ENCODE assay signal across 13 mouse cellular contexts in the genomic region with DNA sequence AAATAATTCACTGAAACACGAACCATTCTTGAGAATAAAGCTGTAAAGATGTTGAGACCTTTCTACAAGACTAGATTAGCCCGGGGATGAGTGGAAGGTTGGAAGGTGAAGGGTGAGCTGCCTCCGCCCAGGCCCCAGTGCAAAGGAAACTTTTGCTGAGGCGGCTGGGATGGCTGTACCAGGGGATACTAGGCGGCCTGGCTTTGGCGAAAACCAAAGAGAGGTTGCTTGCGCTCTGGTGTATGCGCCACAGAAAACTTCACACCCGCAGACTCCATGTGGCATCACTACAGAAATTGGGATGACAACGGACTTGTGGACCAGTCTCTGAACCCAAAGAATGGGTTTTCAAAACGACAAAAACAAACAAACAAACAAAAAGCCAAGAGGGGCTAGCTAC. TPM values are rescaled to one million over a fixed set of nuclear protein-coding genes. Genes with fewer than 3 reads are reported as not detected.
DNase-seq lines count a peak whose midpoint lies in the region; ATAC-seq and TF ChIP-seq lines count a peak whose summit lies in the region.
"Had no signal": no experiment of that assay in that cellular context is flagged by ENCODE, and none has a peak within 500 bp of the region (broad histone marks: within the 10 kb centered on the region; RNA-seq: fewer than 3 reads in every experiment).

No protein-coding gene starts in this region.

- no peak for TF ChIP-seq CTCF in kidney, postnatal 0 days (IDR thresholded peaks at IDR 0.05; ENCODE audit: low read depth)
- TF ChIP-seq CTCF in heart, adult 2 months (IDR thresholded peaks at IDR 0.05) = no peak

- H3K4me2 ChIP-seq in kidney, postnatal 0 days (ENCODE audit: low read length) = peak overlapping the region; percentile 57
- peak overlapping the region; percentile 66 for H3K4me2 ChIP-seq in neural tube, embryonic 15.5 days
- H3K4me2 ChIP-seq: liver, embryonic 13.5 days had no signal

- H3K27ac ChIP-seq in embryonic facial prominence, embryonic 10.5 days (replicated peaks) = no peak overlapping the region
- peak overlapping the region; percentile 95 for H3K27ac ChIP-seq in kidney, postnatal 0 days
- H3K27ac ChIP-seq in neural tube, embryonic 15.5 days (replicated peaks) = peak overlapping the region; percentile 81
- H3K27ac ChIP-seq in heart, adult 2 months = no peak overlapping the region
- H3K27ac ChIP-seq: liver, embryonic 13.5 days; macrophage had no signal

- peaks cover 99% of the 10 kb centered on the region for H3K27me3 ChIP-seq in embryonic facial prominence, embryonic 10.5 days (replicated peaks; ENCODE audit: low read depth, poor library complexity, severe bottlenecking)
- H3K27me3 ChIP-seq in kidney, postnatal 0 days (ENCODE audit: insufficient read depth, low read length) = peaks cover 8% of the 10 kb centered on the region; the same call in 1 of the 2 replicates
- H3K27me3 ChIP-seq in neural tube, embryonic 15.5 days (replicated peaks) = peaks cover 38% of the 10 kb centered on the region
- H3K27me3 ChIP-seq in heart, adult 2 months (ENCODE audit: control insufficient read depth, insufficient read depth, low read length) = peaks cover 19% of the 10 kb centered on the region

- no peak overlapping the region for H3K4me3 ChIP-seq in embryonic facial prominence, embryonic 10.5 days
- H3K4me3 ChIP-seq in kidney, postnatal 0 days (replicated peaks; ENCODE audit: low read depth, low read length) = peak overlapping the region; percentile 75
- H3K4me3 ChIP-seq in neural tube, embryonic 15.5 days (replicated peaks) = peak overlapping the region; percentile 45
- no peak overlapping the region for H3K4me3 ChIP-seq in heart, adult 2 months
- H3K4me3 ChIP-seq: liver, embryonic 13.5 days had no signal

- DNase-seq in kidney, adult 9 months = peak; percentile 37
- no peak for DNase-seq in kidney, adult 8-10 months
- DNase-seq in embryonic facial prominence, embryonic 10.5 days (ENCODE audit: low spot score) = peak; percentile 46
- DNase-seq in kidney, postnatal 0 days (ENCODE audit: low spot score) = no peak
- DNase-seq in heart, adult 9 months (ENCODE audit: low spot score in 2 of 2) = no peak
- no peak for DNase-seq in heart, adult 2 months
- DNase-seq: cerebellum, adult 9-11 months; gastrocnemius, postnatal 10 days; liver, embryonic 13.5 days had no signal

- no peak for ATAC-seq in kidney, postnatal 0 days (replicated peaks; ENCODE audit: low FRiP score, low read depth)
- no peak for ATAC-seq in neural tube, embryonic 15.5 days (ENCODE audit: low FRiP score)

- no peaks in the 10 kb centered on the region for H3K9me3 ChIP-seq in embryonic facial prominence, embryonic 10.5 days
- no peaks in the 10 kb centered on the region for H3K9me3 ChIP-seq in kidney, postnatal 0 days (replicated peaks; ENCODE audit: low read length)
- H3K9me3 ChIP-seq in neural tube, embryonic 15.5 days (replicated peaks) = no peaks in the 10 kb centered on the region
- H3K9me3 ChIP-seq: liver, embryonic 13.5 days had no signal

- H3K4me1 ChIP-seq in embryonic facial prominence, embryonic 10.5 days = peaks cover 21% of the 10 kb centered on the region
- H3K4me1 ChIP-seq in kidney, postnatal 0 days (replicated peaks; ENCODE audit: insufficient read depth, low read length) = peaks cover 18% of the 10 kb centered on the region
- H3K4me1 ChIP-seq in neural tube, embryonic 15.5 days = peaks cover 26% of the 10 kb centered on the region
- no peaks in the 10 kb centered on the region; the same call in 1 of the 2 replicates for H3K4me1 ChIP-seq in heart, adult 2 months (ENCODE audit: control insufficient read depth, insufficient read depth, low read length)
- H3K4me1 ChIP-seq: liver, embryonic 13.5 days had no signal

- 1% methylated on average over 11 of the region's 11 CpGs for WGBS in embryonic facial prominence, embryonic 10.5 days
- 6% methylated on average over 11 of the region's 11 CpGs for WGBS in kidney, postnatal 0 days
- 5% methylated on average over 11 of the region's 11 CpGs for WGBS in neural tube, embryonic 15.5 days
- 22% methylated on average over 11 of the region's 11 CpGs for WGBS in heart, adult 2 months

- TF ChIP-seq POLR2A in heart, adult 2 months (IDR thresholded peaks at IDR 0.05; ENCODE audit: insufficient read depth, low read depth, low read length) = no peak

- no peak for TF ChIP-seq EP300 in heart, adult 2 months (IDR thresholded peaks at IDR 0.05; ENCODE audit: insufficient read depth, low read depth, low read length)

- intact Hi-C loops in heart, adult 2 months (cut with DNase I) = no loop called here

- no peaks in the 10 kb centered on the region for H3K36me3 ChIP-seq in embryonic facial prominence, embryonic 10.5 days (replicated peaks)
- H3K36me3 ChIP-seq in kidney, postnatal 0 days (ENCODE audit: insufficient read depth, low read length) = no peaks in the 10 kb centered on the region
- no peaks in the 10 kb centered on the region for H3K36me3 ChIP-seq in neural tube, embryonic 15.5 days
- no peaks in the 10 kb centered on the region for H3K36me3 ChIP-seq in heart, adult 2 months (ENCODE audit: control insufficient read depth, insufficient read depth, low read length)
- H3K36me3 ChIP-seq: liver, embryonic 13.5 days had no signal

- peak overlapping the region; percentile 85 for H3K9ac ChIP-seq in kidney, postnatal 0 days (ENCODE audit: low read depth, low read length)
- H3K9ac ChIP-seq in neural tube, embryonic 15.5 days (replicated peaks) = peak overlapping the region; percentile 26
- no peak overlapping the region for H3K9ac ChIP-seq in heart, adult 2 months (ENCODE audit: low read depth, low read length)
- H3K9ac ChIP-seq: liver, embryonic 13.5 days had no signal

- H3K79me2 ChIP-seq in heart, adult 2 months (replicated peaks; ENCODE audit: control insufficient read depth, insufficient read depth, low read length) = no peaks in the 10 kb centered on the region

RNA-seq across cellular contexts. Expression of gene Pax8, which starts 2.7 kb away (rescaled TPM):
- 1.1 and 3.0 TPM in 2 replicates for polyA plus RNA-seq in embryonic facial prominence, embryonic 10.5 days (2016; fragmentation: Nextera tagmentation; extraction: Ambion mirVana)
- polyA plus RNA-seq in kidney, postnatal 0 days (2015; fragmentation: Nextera tagmentation; extraction: Ambion mirVana) = 116 and 120 TPM in 2 replicates
- 38.0 and 42.0 TPM in 2 replicates for polyA plus RNA-seq in neural tube, embryonic 15.5 days (2015; fragmentation: Nextera tagmentation; extraction: Ambion mirVana)
- total RNA-seq in heart, adult 2 months (2021) = not detected
- polyA plus RNA-seq in heart, adult 2 months (2012; rRNA removed) = not detected in 2 replicates
- total RNA-seq: gastrocnemius, postnatal 10 days; neutrophil, adult 5-6 weeks had no signal
- polyA plus RNA-seq: heart, postnatal 0 days; macrophage had no signal

Comparison
In these comparisons a context has a peak if more than half of its experiments do, and no peak if none do; other contexts are left out.
1. DNase-seq: peak in kidney, adult 9 months (single experiment) and embryonic facial prominence, embryonic 10.5 days (single experiment); none in kidney, adult 8-10 months (0 of 2), kidney, postnatal 0 days (single experiment), heart, adult 9 months (0 of 2) and heart, adult 2 months (0 of 2).
2. H3K27ac ChIP-seq: peak in kidney, postnatal 0 days (single experiment) and neural tube, embryonic 15.5 days (single experiment); none in embryonic facial prominence, embryonic 10.5 days (single experiment) and heart, adult 2 months (single experiment).
3. H3K4me3 ChIP-seq: peak in kidney, postnatal 0 days (single experiment) and neural tube, embryonic 15.5 days (single experiment); none in embryonic facial prominence, embryonic 10.5 days (single experiment) and heart, adult 2 months (single experiment).